Mouse (Mus musculus) lung, adult 2 months (tissue): ENCODE measurements around the gene Comt.

Source experiments
- CTCF ChIP-seq: fragments of 200-500 bp; IDR thresholded peaks from 2 replicates; pipeline ENCODE4 v1.5.1; 2011; ENCODE audit warnings: mild to moderate bottlenecking, low read length, control low read depth; ENCODE audit not compliant: insufficient read depth
- POLR2A ChIP-seq: fragments of 200-500 bp; IDR thresholded peaks from 2 replicates; pipeline ENCODE4 v1.6.1; 2011; ENCODE audit warnings: low read depth, mild to moderate bottlenecking, control low read depth, low read length, borderline replicate concordance; ENCODE audit errors: extremely low read depth

DNA sequence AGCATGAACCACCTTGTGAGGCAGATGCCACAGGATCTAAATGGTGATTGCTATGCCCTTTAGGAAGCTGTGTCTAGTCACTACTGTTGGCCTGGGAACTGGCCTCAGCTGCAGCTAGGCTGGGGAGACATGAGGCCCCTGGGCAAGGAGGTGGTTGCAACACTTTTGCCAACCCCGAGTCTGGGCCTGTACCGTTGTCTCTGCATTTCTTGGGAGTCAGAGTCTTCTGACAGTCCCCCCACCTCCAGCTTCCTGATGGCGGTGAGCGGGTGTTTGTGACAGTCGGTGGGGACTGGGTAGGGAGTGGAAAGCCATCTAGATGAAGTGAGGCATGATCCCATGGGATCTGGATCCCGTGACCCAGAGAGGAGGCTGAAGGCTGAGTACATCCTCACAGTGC is 28.8 kb upstream of the Comt start:
- no peak for TF ChIP-seq CTCF
- no peak for TF ChIP-seq POLR2A
